Mouse (Mus musculus) spleen, adult 2 months (tissue): Measurements from ENCODE around the gene Supt6. TPM values are rescaled to one million over a fixed set of nuclear protein-coding genes. Genes with fewer than 3 reads are reported as not detected.

ENCODE experiments used
- DNase-seq, 2 experiments: peaks; one replicate each; pipeline versions ENCODE4 v3.0.0 to v3.0.0-alpha.2; 2012 to 2021; ENCODE audit warnings: low spot score in 2 of 2, low read depth in 1 of 2
- H3K27ac ChIP-seq: fragments of 200-500 bp; 2 replicates; pipeline ENCODE4 v1.5.1; 2012; ENCODE audit warnings: low read length, inconsistent platforms; ENCODE audit not compliant: insufficient read depth
- H3K27me3 ChIP-seq: fragments of 200-500 bp; 2 replicates; pipeline ENCODE4 v1.6.1; 2012; ENCODE audit warnings: mild to moderate bottlenecking, moderate library complexity, low read length, inconsistent platforms; ENCODE audit not compliant: control insufficient read depth, insufficient read depth
- H3K36me3 ChIP-seq: fragments of 200-500 bp; 2 replicates; pipeline ENCODE4 v1.6.1; 2012; ENCODE audit warnings: mild to moderate bottlenecking, low read length, inconsistent platforms; ENCODE audit not compliant: control insufficient read depth, insufficient read depth
- H3K4me1 ChIP-seq: fragments of 200-500 bp; 2 replicates; pipeline ENCODE4 v1.6.1; 2011; ENCODE audit warnings: inconsistent platforms; ENCODE audit not compliant: control insufficient read depth, insufficient read depth, insufficient read length
- H3K4me3 ChIP-seq: fragments of 200-500 bp; 2 replicates; pipeline ENCODE4 v1.5.1; 2011; ENCODE audit warnings: mild to moderate bottlenecking, inconsistent platforms; ENCODE audit not compliant: insufficient read depth, insufficient read length; ENCODE audit errors: extremely low read depth
- CTCF ChIP-seq: fragments of 200-500 bp; IDR thresholded peaks from 2 replicates; pipeline ENCODE4 v1.5.1; 2011; ENCODE audit warnings: mild to moderate bottlenecking, inconsistent platforms; ENCODE audit not compliant: insufficient read depth, insufficient read length, insufficient replicate concordance; ENCODE audit errors: extremely low read depth
- POLR2A ChIP-seq: fragments of 200-500 bp; IDR thresholded peaks from 2 replicates; pipeline ENCODE4 v1.6.1; 2011; ENCODE audit warnings: low read depth, low read length, inconsistent platforms
- WGBS: fragments of 180-500 bp; shearing (Covaris S2); methylation state at CpG from one replicate; pipeline ENCODE4 v1.1.7; 2018; 5-methylcytosine and 5-hydroxymethylcytosine counted together
- polyA plus RNA-seq: library from polyadenylated mRNA; depleted of rRNA; stranded (reverse); fragments of >200 nt; gene quantifications from 2 replicates; pipeline ENCODE4 v1.2.3, GENCODE M21; 2012

Gene Supt6
- polyA plus RNA-seq, 1 experiment: 20.2 TPM

GRCm38 (mm10) chr11:78166161-78166560 is 79.6 kb downstream of the Supt6 start:
- 77% methylated on average over 4 of the region's 4 CpGs for WGBS
- TF ChIP-seq CTCF: no peak
- no peak for TF ChIP-seq POLR2A
- H3K27ac ChIP-seq: no peak overlapping the region
- H3K4me1 ChIP-seq: peaks cover 24% of the 10 kb centered on the region
- H3K4me3 ChIP-seq: no peak overlapping the region
- 0 out of 2 replicates have a peak, but pooled peaks cover 3% of the 10 kb centered on the region for H3K36me3 ChIP-seq
- no peak for DNase-seq
- H3K27me3 ChIP-seq: no peaks in the 10 kb centered on the region

GRCm38 (mm10) chr11:78165761-78166109 is 80.1 kb downstream of the Supt6 start:
- no peaks in the 10 kb centered on the region for H3K27me3 ChIP-seq
- peak overlapping the region; percentile 75 for H3K27ac ChIP-seq
- no peak for DNase-seq
- H3K4me3 ChIP-seq: peak overlapping the region; percentile 70
- 5% methylated on average over 16 of the region's 16 CpGs for WGBS
- H3K4me1 ChIP-seq: peaks cover 24% of the 10 kb centered on the region
- peaks cover 5% of the 10 kb centered on the region; the same call in 1 of the 2 replicates for H3K36me3 ChIP-seq
- no peak for TF ChIP-seq CTCF
- no peak for TF ChIP-seq POLR2A

- Histone ChIP-seq H3K27me3 (no peaks in the 10 kb centered on the region), H3K4me1 (peaks cover 20% of the 10 kb centered on the region; the same call in 1 of the 2 replicates), H3K27ac (peak within 1 kb of the TSS; percentile 80), H3K4me3 (peak within 1 kb of the TSS; percentile 89), H3K36me3 (peaks cover 7% of the 10 kb centered on the region; the same call in 1 of the 2 replicates)
- DNase-seq: peak; percentile 63 to 83
- TF ChIP-seq POLR2A: no peak; the same call in none of the 2 replicates
- no peak for TF ChIP-seq CTCF
- under 1% methylated on average over 67 of the region's 78 CpGs for WGBS
Observed at GRCm38 (mm10) chr11:78164924-78165760, 80.6 kb downstream of the Supt6 start, which contains the start of gene Traf4. Gene Traf4, minus strand, starts transcription at chr11:78165589.

DNA sequence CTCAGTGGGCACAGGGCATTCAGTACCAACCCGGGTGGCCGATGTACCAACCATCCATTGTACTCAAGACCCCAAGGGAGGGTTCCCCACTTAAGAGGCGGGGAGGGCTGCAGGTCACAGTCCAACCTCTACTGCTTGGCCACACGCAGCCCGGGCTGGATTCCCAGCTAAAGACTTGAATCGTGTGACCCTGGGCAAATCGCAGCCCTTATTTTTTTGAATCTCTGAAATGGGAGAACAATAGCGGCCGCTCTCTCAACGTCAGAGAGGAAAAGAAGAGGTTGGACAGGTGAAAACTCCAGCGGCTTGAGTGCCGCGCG is 81.2 kb downstream of the Supt6 start:
- Histone ChIP-seq H3K4me1 (peaks cover 20% of the 10 kb centered on the region; the same call in 1 of the 2 replicates), H3K27me3 (no peaks in the 10 kb centered on the region), H3K27ac (peak overlapping the region; percentile 80), H3K4me3 (peak overlapping the region; percentile 89), H3K36me3 (peaks cover 10% of the 10 kb centered on the region)
- 1% methylated on average over 14 of the region's 14 CpGs for WGBS
- DNase-seq: no peak
- no peak for TF ChIP-seq POLR2A
- TF ChIP-seq CTCF: no peak

DNA sequence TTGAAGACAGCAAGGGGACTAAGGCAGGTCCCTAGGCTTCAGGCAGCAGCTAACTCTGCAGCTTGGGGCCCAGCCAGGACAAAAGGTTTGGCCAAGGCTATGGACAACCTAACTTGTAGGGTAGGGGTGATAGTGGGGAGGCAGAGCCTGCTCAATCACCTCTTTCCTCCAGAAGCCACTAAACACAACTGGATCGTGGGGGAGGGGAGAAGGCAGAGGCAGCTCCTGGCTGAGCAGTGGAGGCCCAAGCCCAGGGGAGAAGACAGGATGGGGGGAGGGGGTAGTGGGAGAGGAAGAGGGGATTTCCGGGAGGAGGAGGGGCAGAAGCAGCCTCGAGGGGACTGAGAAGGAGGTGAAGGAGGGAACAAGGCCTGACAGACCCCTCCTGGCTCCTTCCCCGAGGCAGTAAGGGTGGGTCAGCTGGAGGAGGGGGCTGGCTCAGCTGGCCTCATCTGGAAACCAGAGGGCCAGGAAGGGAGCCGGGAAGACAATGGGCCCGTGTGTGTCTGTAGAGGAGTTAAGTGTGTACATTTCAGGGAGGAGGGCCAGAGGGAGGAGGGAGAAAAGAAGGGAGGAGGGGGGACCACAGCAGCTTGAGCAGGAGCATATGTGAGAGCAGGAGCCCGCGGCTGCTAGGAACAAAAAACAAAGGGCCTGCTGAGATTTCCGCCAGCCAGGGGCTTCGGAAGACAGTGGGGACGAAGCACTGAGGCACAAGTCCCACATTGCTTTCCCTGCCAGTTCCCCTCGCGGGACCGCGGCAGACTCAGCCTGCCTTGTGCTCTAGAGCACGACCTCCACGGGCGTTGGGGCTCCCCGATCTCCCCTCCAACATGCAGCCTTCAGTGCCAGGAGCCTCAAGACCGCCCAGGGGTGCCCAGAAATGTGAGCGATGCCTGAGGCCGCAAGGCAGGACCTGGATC is 81.8 kb downstream of the Supt6 start:
- TF ChIP-seq CTCF (no peak), POLR2A (no peak)
- DNase-seq: peak in 1 of 2 experiments; percentile 49
- Histone ChIP-seq H3K27me3 (no peaks in the 10 kb centered on the region), H3K27ac (peak overlapping the region; percentile 80), H3K4me3 (peak overlapping the region; percentile 89), H3K4me1 (peaks cover 20% of the 10 kb centered on the region; the same call in 1 of the 2 replicates), H3K36me3 (peaks cover 11% of the 10 kb centered on the region)
- WGBS: 2% methylated on average over 22 of the region's 22 CpGs

DNA sequence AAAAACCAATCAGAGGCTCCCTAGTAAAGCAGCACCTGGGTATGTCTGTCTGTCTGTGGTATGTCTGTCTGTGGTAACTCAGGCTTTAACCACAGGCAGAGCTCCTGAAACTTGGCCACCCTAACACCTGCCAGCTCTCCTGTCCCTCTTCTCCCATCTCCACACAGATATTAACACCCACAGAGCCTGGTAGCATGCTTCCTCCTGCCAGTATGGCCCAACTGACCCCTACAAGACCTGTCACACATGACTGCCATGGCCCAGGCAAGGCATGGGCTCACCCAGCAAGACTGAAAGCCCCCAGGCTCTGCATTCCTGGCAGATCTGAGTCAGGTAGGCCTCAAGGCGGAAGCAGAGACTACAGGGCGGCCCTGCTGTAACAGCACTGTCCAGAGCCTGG is 82.7 kb downstream of the Supt6 start:
- TF ChIP-seq POLR2A (no peak), CTCF (no peak)
- no peak overlapping the region for H3K4me3 ChIP-seq
- H3K27ac ChIP-seq: no peak overlapping the region
- H3K4me1 ChIP-seq: peaks cover 17% of the 10 kb centered on the region; the same call in 1 of the 2 replicates
- 88% methylated on average over 2 of the region's 2 CpGs for WGBS
- no peaks in the 10 kb centered on the region for H3K27me3 ChIP-seq
- no peak for DNase-seq
- peaks cover 11% of the 10 kb centered on the region for H3K36me3 ChIP-seq

DNA sequence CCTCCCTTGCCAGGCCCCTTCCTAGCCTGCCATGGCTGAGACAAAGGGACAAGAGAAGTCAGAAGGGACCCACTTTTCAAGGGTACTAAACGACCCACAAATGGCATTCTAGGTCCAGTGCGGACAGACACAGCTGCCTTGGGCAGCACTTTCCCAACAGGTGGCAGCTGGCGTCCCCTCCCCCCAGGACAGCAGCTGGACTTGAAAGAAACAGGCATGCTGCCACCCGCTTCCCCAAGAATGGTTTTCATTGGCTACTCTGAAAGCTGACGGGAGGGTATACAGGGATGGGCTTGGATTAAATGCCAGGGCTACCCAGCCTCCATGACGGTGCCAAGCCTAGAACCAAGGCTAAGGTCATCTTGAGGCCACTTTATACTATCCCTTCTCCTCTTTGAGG is 83.3 kb downstream of the Supt6 start:
- peaks cover 11% of the 10 kb centered on the region for H3K36me3 ChIP-seq
- WGBS: 72% methylated on average over 6 of the region's 6 CpGs
- no peaks in the 10 kb centered on the region for H3K27me3 ChIP-seq
- DNase-seq: no peak
- no peak overlapping the region for H3K27ac ChIP-seq
- no peak for TF ChIP-seq POLR2A
- TF ChIP-seq CTCF: no peak
- H3K4me1 ChIP-seq: peaks cover 17% of the 10 kb centered on the region; the same call in 1 of the 2 replicates
- H3K4me3 ChIP-seq: no peak overlapping the region
